Mouse (Mus musculus): ENCODE results near the gene Dek. TPM values are rescaled to one million over a fixed set of nuclear protein-coding genes. Genes with fewer than 3 reads are reported as not detected.

Gene Dek
- polyA plus RNA-seq, 1 experiment from 2014 or later: 253 TPM

- no peak for ATAC-seq (ENCODE audit: insufficient number of reproducible peaks, low FRiP score, low TSS enrichment, low read depth)
- Histone ChIP-seq H3K36me3 (no peaks in the 10 kb centered on the region), H3K4me2 (replicated peaks) (no peak overlapping the region), H3K27me3 (no peaks in the 10 kb centered on the region), H3K9ac (no peak overlapping the region), H3K4me1 (peaks cover 9% of the 10 kb centered on the region), H3K4me3 (replicated peaks) (no peak overlapping the region), H3K9me3 (replicated peaks) (no peaks in the 10 kb centered on the region), H3K27ac (replicated peaks) (no peak overlapping the region)
- WGBS: 65% methylated on average over 3 of the region's 3 CpGs
Measured at GRCm38 (mm10) chr13:47111185-47111584, 5.2 kb upstream of the Dek start.

- no peak for ATAC-seq (ENCODE audit: insufficient number of reproducible peaks, low FRiP score, low TSS enrichment, low read depth)
- WGBS: 76% methylated on average over 2 of the region's 2 CpGs
- no peak overlapping the region for H3K27ac ChIP-seq (replicated peaks)
- no peaks in the 10 kb centered on the region for H3K36me3 ChIP-seq
- H3K9ac ChIP-seq: no peak overlapping the region
- H3K4me3 ChIP-seq (replicated peaks): no peak overlapping the region
- no peak overlapping the region for H3K4me2 ChIP-seq (replicated peaks)
- no peaks in the 10 kb centered on the region for H3K9me3 ChIP-seq (replicated peaks)
- H3K4me1 ChIP-seq: peaks cover 11% of the 10 kb centered on the region
- no peaks in the 10 kb centered on the region for H3K27me3 ChIP-seq
Measured at GRCm38 (mm10) chr13:47109239-47109638, 3.2 kb upstream of the Dek start.

GRCm38 (mm10) chr13:47106580-47106888, 533 bp upstream of the Dek start:
- Histone ChIP-seq H3K27me3 (no peaks in the 10 kb centered on the region), H3K4me3 (replicated peaks) (peak overlapping the region; percentile 96), H3K36me3 (no peaks in the 10 kb centered on the region), H3K9me3 (replicated peaks) (no peaks in the 10 kb centered on the region), H3K4me1 (peaks cover 22% of the 10 kb centered on the region), H3K27ac (replicated peaks) (peak overlapping the region; percentile 99), H3K4me2 (replicated peaks) (peak overlapping the region; percentile 54), H3K9ac (peak overlapping the region; percentile 96)
- WGBS: under 1% methylated on average over 20 of the region's 20 CpGs
- ATAC-seq (ENCODE audit: insufficient number of reproducible peaks, low FRiP score, low TSS enrichment, low read depth): no peak

- no peaks in the 10 kb centered on the region for H3K27me3 ChIP-seq
- peak overlapping the region; percentile 96 for H3K4me3 ChIP-seq (replicated peaks)
- peaks cover 22% of the 10 kb centered on the region for H3K4me1 ChIP-seq
- H3K9me3 ChIP-seq (replicated peaks): no peaks in the 10 kb centered on the region
- peak overlapping the region; percentile 96 for H3K9ac ChIP-seq
- peaks cover 9% of the 10 kb centered on the region; the same call in 1 of the 2 replicates for H3K36me3 ChIP-seq
- H3K27ac ChIP-seq (replicated peaks): peak overlapping the region; percentile 99
- H3K4me2 ChIP-seq (replicated peaks): peak overlapping the region; percentile 54
- ATAC-seq (ENCODE audit: insufficient number of reproducible peaks, low FRiP score, low TSS enrichment, low read depth): no peak
- under 1% methylated on average over 25 of the region's 25 CpGs for WGBS
Measured at GRCm38 (mm10) chr13:47104856-47105541, 1.0 kb downstream of the Dek start.

- H3K27ac ChIP-seq (replicated peaks): no peak overlapping the region
- peaks cover 22% of the 10 kb centered on the region for H3K4me1 ChIP-seq
- H3K4me3 ChIP-seq (replicated peaks): peak overlapping the region; percentile 96
- peaks cover 11% of the 10 kb centered on the region; the same call in 1 of the 2 replicates for H3K36me3 ChIP-seq
- WGBS: 17% methylated on average over 2 of the region's 2 CpGs
- H3K9me3 ChIP-seq (replicated peaks): no peaks in the 10 kb centered on the region
- H3K9ac ChIP-seq: no peak overlapping the region
- H3K4me2 ChIP-seq (replicated peaks): peak overlapping the region; percentile 54
- ATAC-seq (ENCODE audit: insufficient number of reproducible peaks, low FRiP score, low TSS enrichment, low read depth): no peak
- no peaks in the 10 kb centered on the region for H3K27me3 ChIP-seq
Measured at GRCm38 (mm10) chr13:47104146-47104545, 1.9 kb downstream of the Dek start.

GRCm38 (mm10) chr13:47100587-47100986, 5.4 kb downstream of the Dek start:
- no peak overlapping the region for H3K4me3 ChIP-seq (replicated peaks)
- 87% methylated on average over 2 of the region's 2 CpGs for WGBS
- H3K36me3 ChIP-seq: peaks cover 21% of the 10 kb centered on the region; the same call in 1 of the 2 replicates
- no peaks in the 10 kb centered on the region for H3K27me3 ChIP-seq
- H3K9ac ChIP-seq: no peak overlapping the region
- no peaks in the 10 kb centered on the region for H3K9me3 ChIP-seq (replicated peaks)
- no peak overlapping the region for H3K27ac ChIP-seq (replicated peaks)
- H3K4me2 ChIP-seq (replicated peaks): no peak overlapping the region
- ATAC-seq (ENCODE audit: insufficient number of reproducible peaks, low FRiP score, low TSS enrichment, low read depth): no peak
- peaks cover 16% of the 10 kb centered on the region for H3K4me1 ChIP-seq

- H3K27me3 ChIP-seq: no peaks in the 10 kb centered on the region
- no peak overlapping the region for H3K4me2 ChIP-seq (replicated peaks)
- no peaks in the 10 kb centered on the region for H3K9me3 ChIP-seq (replicated peaks)
- 80% methylated on average over 7 of the region's 7 CpGs for WGBS
- H3K36me3 ChIP-seq: peaks cover 21% of the 10 kb centered on the region; the same call in 1 of the 2 replicates
- no peak overlapping the region for H3K27ac ChIP-seq (replicated peaks)
- H3K4me3 ChIP-seq (replicated peaks): no peak overlapping the region
- H3K4me1 ChIP-seq: peaks cover 15% of the 10 kb centered on the region
- no peak for ATAC-seq (ENCODE audit: insufficient number of reproducible peaks, low FRiP score, low TSS enrichment, low read depth)
- H3K9ac ChIP-seq: no peak overlapping the region
Measured at GRCm38 (mm10) chr13:47099265-47099664, 6.7 kb downstream of the Dek start.

GRCm38 (mm10) chr13:47096591-47096990, 9.4 kb downstream of the Dek start:
- H3K36me3 ChIP-seq: peaks cover 24% of the 10 kb centered on the region; the same call in 1 of the 2 replicates
- ATAC-seq (ENCODE audit: insufficient number of reproducible peaks, low FRiP score, low TSS enrichment, low read depth): no peak
- no peaks in the 10 kb centered on the region for H3K27me3 ChIP-seq
- H3K4me2 ChIP-seq (replicated peaks): no peak overlapping the region
- H3K27ac ChIP-seq (replicated peaks): no peak overlapping the region
- no peak overlapping the region for H3K4me3 ChIP-seq (replicated peaks)
- WGBS: 71% methylated on average over 2 of the region's 2 CpGs
- H3K9me3 ChIP-seq (replicated peaks): no peaks in the 10 kb centered on the region
- no peak overlapping the region for H3K9ac ChIP-seq
- no peaks in the 10 kb centered on the region for H3K4me1 ChIP-seq

GRCm38 (mm10) chr13:47093791-47094190, 12.2 kb downstream of the Dek start:
- H3K27me3 ChIP-seq: no peaks in the 10 kb centered on the region
- WGBS: 90% methylated on average over 2 of the region's 2 CpGs
- H3K9me3 ChIP-seq (replicated peaks): no peaks in the 10 kb centered on the region
- no peak overlapping the region for H3K4me3 ChIP-seq (replicated peaks)
- no peaks in the 10 kb centered on the region for H3K4me1 ChIP-seq
- no peak overlapping the region for H3K4me2 ChIP-seq (replicated peaks)
- no peak overlapping the region for H3K9ac ChIP-seq
- no peak for ATAC-seq (ENCODE audit: insufficient number of reproducible peaks, low FRiP score, low TSS enrichment, low read depth)
- peaks cover 22% of the 10 kb centered on the region for H3K36me3 ChIP-seq
- H3K27ac ChIP-seq (replicated peaks): no peak overlapping the region

GRCm38 (mm10) chr13:47089271-47089670, 16.7 kb downstream of the Dek start:
- Histone ChIP-seq H3K4me1 (no peaks in the 10 kb centered on the region), H3K36me3 (peaks cover 36% of the 10 kb centered on the region), H3K9ac (no peak overlapping the region), H3K4me2 (replicated peaks) (no peak overlapping the region), H3K27ac (replicated peaks) (no peak overlapping the region), H3K4me3 (replicated peaks) (no peak overlapping the region), H3K9me3 (replicated peaks) (no peaks in the 10 kb centered on the region), H3K27me3 (no peaks in the 10 kb centered on the region)
- WGBS: 69% methylated on average over 2 of the region's 2 CpGs
- ATAC-seq (ENCODE audit: insufficient number of reproducible peaks, low FRiP score, low TSS enrichment, low read depth): no peak

GRCm38 (mm10) chr13:47088433-47088832, 17.6 kb downstream of the Dek start:
- H3K36me3 ChIP-seq: peaks cover 36% of the 10 kb centered on the region
- ATAC-seq (ENCODE audit: insufficient number of reproducible peaks, low FRiP score, low TSS enrichment, low read depth): no peak
- no peak overlapping the region for H3K9ac ChIP-seq
- H3K27me3 ChIP-seq: no peaks in the 10 kb centered on the region
- H3K27ac ChIP-seq (replicated peaks): no peak overlapping the region
- H3K9me3 ChIP-seq (replicated peaks): no peaks in the 10 kb centered on the region
- no peak overlapping the region for H3K4me2 ChIP-seq (replicated peaks)
- no peaks in the 10 kb centered on the region for H3K4me1 ChIP-seq
- WGBS: 62% methylated on average over 1 of the region's 1 CpGs
- H3K4me3 ChIP-seq (replicated peaks): no peak overlapping the region

GRCm38 (mm10) chr13:47080905-47081505, 25.0 kb downstream of the Dek start:
- H3K4me2 ChIP-seq (replicated peaks): no peak overlapping the region
- H3K27me3 ChIP-seq: no peaks in the 10 kb centered on the region
- no peak overlapping the region for H3K27ac ChIP-seq (replicated peaks)
- 90% methylated on average over 4 of the region's 4 CpGs for WGBS
- ATAC-seq (ENCODE audit: insufficient number of reproducible peaks, low FRiP score, low TSS enrichment, low read depth): no peak
- H3K9ac ChIP-seq: no peak overlapping the region
- H3K4me3 ChIP-seq (replicated peaks): no peak overlapping the region
- no peaks in the 10 kb centered on the region for H3K9me3 ChIP-seq (replicated peaks)
- no peaks in the 10 kb centered on the region for H3K4me1 ChIP-seq
- H3K36me3 ChIP-seq: peaks cover 46% of the 10 kb centered on the region
